Mouse (Mus musculus) left cerebral cortex, adult 11 months (tissue): ENCODE results near the gene Gas7.

Experiments used
- DNase-seq: peaks from one replicate; pipeline ENCODE4 v3.0.0; 2022; ENCODE audit warnings: low spot score

The Gas7 gene

GRCm38 (mm10) chr11:67454874-67455526 lies at the start of gene Gas7:
Gene Gas7 (plus strand): TSS chr11:67455437.
- no peak for DNase-seq

- no peak for DNase-seq
These were observed 40.8 kb upstream of the Gas7 start for GRCm38 (mm10) chr11:67414346-67414940.

DNA sequence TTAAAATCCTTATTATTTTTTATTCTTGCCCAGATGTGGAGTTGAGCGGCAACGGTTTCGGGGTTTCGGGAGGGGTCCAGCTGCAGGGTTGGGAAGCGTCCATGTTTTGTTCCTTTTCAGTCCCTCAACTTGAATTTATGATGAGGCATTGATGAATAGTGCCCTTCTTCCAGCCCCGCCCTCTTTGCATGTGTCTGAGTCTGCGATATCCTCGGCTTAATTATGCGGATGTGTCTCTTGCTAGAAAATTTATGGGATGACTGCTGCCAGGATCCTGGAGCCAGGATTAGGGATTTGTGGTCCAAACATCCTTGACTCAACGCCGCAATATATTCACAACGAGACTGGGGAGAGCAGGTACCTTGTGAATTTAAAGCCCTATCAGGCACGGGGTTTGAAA lies 31.7 kb upstream of the Gas7 start:
- no peak for DNase-seq

DNA sequence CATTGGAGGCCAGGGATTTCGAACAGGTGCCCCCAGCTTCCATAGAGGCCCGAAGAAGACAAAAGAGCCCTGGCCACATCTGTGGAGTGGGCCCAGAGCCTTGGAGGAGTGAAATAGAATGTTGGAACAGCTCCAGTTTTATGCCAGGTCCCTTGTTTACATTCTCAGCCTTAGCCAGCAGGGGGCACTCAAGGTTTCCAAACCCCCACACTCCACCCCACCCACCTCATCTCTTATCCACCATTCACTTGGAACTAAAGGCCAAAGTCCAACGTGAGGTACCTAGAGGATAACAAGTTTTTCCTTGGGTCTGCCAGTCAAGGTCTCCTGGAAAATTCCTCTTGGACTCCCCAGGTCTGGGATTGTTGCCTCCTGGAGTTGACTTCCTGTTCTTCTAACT lies 27.0 kb upstream of the Gas7 start:
- DNase-seq: no peak

DNA sequence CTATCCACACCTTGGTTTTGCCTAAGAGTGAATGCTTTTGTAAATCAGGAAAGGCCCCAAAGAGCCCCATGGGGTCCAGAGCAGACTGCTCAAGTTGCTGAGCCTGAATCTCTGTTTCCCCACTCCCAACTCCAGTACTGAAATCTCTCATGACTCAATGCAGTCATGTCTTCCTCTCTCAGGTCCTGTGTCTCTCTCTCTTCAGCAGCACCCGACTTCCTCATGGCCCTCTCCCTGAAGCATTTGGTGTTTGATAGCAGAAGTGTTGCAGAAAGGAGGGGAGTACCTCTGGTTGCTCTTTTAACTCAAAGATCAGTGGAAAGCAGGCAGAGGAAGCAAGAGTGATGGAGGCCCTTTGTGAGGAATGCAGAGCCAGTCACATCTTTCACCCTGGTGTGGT lies 25.4 kb upstream of the Gas7 start:
- DNase-seq: no peak

- no peak for DNase-seq
These were observed 24.1 kb upstream of the Gas7 start for GRCm38 (mm10) chr11:67431116-67431645.

- DNase-seq: no peak
These were observed 23.4 kb upstream of the Gas7 start for GRCm38 (mm10) chr11:67431864-67432263.

DNA sequence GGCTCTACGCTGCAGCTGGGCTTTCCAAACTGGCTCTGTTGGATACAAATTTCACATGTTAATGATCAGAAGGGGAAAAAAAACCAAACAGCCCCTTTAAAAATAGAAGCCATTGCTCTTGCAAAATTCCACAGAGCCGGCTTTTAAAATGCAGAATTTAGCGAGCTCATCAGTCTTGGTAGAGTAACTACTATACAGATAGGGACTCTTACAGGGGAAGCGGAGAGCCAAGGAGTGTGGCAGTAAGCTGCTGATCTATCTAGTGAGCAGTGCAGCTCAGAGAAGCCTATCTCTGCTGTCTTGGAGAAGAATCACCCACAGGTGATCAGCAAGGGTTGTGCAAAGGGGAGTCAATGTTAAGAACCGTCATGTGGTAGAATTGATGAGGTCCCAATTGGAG lies 21.5 kb upstream of the Gas7 start:
- DNase-seq: no peak

GRCm38 (mm10) chr11:67438746-67439145 lies 16.5 kb upstream of the Gas7 start:
- no peak for DNase-seq

DNA sequence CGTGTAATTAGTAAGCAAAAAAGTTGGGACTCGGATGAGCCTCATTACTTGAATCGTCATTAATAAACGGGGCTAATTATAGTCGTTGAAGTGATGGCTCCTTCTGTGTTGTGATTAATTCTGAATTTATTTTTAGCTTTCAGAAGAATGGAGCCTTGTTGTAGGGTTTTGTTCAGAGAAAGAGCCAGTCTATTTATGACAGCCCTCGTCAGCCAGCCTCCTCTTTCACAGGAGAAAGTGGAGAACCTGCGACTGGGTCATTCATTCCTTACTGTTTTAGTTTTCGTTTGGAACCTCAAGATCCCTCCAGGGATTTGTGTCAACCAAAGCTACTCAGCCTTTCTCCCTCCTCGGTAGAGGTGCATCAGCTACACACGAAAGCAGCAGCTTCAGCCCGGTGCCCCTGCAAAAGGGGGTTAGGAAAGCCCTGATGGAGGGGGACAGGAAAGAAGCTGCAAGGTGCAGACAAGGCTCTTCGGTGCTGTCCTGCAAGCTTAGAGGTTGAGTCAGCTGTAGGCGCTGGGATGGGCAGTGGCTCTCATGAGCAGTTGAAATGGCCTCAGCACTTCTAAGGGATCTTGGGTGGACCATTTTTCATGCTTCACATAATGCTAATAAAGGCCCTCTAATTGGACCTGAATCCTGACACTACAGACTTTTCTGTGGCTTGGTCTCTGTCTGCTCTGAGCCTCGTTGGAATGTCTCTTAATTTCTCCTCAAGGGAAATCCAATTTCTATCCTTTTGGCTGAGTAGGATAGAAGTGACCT lies 10.0 kb upstream of the Gas7 start:
- no peak for DNase-seq

GRCm38 (mm10) chr11:67451525-67451924 lies 3.7 kb upstream of the Gas7 start:
- no peak for DNase-seq

DNA sequence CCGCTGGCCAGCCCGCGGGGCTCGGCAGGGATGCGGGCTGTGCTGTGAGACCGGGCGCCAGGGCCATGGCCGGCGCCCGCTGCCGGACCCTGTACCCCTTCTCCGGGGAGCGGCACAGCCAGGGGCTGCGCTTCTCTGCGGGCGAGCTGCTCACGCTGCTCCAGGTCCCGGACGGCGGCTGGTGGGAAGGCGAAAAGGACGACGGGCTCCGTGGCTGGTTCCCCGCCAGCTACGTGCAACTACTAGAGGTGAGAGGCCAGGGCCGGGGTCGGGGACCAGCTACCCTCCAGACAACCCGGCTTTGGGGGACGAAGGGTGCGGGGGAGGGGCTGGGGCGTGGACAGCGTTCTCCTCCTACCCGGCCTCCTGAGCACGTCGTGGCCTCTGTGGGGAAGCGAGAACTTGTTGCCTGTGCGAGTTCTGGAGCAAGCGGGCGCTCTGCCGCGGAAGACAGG lies 317 bp downstream of the Gas7 start:
- DNase-seq: no peak

DNA sequence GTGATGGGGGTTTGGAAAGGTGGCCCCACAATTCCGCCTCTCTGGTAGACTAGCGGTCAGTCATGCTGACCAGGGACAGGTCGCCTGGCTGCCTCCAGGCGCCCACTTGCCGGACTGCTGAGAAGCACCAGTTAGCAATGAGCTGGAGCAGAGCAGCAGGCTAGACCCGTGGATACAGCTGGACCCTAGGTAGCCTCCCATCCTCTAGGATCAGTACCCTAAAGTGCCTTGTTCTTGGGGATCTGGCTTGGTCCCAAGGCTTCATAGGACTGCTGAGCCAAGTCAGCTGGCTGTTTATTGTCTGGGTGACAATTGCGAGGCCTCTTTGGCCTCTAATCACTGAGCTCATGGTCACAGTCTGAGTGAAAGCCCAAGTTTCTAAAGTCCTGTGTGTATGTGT lies 792 bp downstream of the Gas7 start:
- no peak for DNase-seq

GRCm38 (mm10) chr11:67458171-67458570 lies 2.9 kb downstream of the Gas7 start:
- DNase-seq: no peak

DNA sequence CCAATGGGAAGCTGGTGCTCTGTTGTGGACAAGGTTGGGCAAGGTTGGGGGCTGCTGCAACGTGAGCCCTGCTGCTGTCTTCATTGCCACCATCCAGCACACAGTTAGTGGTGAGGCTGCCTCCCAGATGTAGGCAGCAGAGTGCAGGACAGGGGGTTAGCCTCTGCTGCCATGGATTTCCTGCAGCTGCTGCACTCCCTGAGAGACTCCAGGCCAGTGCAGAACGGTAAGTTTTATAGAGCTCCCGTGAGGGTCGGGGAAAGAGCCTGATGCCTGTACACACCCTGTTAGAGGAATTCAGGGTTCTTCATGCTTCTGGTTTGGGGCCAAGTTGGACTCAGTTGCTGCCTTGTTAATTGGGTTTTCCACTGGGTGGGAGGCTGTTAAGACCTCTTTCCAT lies 11.9 kb downstream of the Gas7 start:
- no peak for DNase-seq

DNA sequence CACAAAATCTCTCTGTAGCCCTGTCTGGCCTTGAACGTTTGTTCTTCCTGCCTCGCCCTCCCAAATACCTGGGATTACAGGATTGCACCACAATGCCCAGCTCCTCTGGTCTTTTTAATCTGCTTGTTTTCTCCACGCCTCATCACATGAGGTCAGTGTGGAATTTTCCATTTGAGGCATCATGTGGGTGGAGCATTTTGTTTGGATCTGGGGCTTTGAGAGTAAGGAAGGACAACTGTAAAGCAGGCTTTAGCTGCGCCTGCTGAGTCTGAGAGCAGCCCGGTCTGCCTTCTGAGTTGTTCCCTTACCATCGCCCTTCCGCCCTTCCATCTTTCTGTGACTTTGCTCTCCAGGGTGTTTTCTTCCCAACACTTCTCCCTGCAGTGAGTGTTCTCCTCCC lies 13.6 kb downstream of the Gas7 start:
- DNase-seq: no peak

DNA sequence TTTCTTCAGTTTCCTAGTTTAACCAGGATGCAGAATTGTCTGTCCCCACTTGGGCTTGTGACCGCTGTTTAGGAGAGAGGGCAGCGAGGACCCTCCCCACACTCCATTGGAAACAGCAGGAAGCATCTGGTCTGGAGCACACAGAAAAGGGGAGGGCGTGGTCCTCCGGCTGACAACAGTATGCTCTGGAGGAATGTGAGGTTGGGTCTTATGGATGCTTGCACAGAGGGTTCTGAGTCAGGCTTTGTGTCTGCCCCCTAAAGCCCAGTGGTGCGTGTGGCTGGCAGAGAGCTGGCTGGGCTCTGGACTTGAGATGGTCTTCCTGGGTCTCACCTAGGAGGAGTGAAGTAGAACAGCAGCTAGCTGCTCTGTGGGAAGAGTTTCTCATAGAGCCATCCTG lies 19.4 kb downstream of the Gas7 start:
- no peak for DNase-seq

DNA sequence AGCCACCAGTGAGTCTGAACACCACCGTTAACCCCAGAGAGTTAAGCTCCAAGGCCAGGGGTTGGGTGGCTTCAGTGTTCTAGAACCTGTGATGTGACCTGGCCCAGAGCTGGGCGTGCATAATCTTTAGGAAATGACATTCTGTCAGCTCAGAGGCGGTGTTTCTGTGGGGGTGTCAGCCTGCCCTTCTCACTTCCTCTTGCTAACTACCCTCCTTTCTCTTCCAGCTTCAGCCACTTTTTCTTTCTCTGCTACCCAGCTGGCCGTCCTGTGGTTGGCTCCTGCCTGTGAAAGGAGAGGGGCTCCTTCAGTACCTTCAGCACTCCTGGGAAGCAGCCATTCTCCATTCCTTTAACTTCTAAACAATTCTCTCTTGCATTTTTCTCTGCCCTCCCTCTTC lies 24.3 kb downstream of the Gas7 start:
- DNase-seq: no peak

- DNase-seq: no peak
These were observed 25.1 kb downstream of the Gas7 start for GRCm38 (mm10) chr11:67480204-67480956.

DNA sequence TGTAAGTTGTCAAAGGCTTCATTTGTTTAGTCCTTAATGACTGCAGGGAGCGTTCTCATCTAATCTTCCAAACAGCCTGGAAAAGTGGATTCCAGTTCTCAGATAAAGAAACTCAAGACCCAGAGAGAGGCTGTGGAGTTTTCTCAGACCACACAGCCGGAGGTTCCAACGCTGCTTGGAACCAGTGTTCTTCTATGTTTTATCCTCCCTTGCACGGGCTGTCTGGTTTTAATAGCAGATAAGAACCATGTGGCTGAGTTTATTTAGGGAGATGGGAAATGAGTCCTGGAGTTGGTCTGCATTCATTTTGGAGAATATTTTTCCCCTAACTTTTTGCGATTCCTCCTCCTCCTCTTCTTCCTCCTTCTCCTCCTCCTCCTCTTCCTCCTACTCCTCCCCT lies 26.5 kb downstream of the Gas7 start:
- DNase-seq: no peak

GRCm38 (mm10) chr11:67482217-67482760 lies 27.1 kb downstream of the Gas7 start:
- no peak for DNase-seq

DNA sequence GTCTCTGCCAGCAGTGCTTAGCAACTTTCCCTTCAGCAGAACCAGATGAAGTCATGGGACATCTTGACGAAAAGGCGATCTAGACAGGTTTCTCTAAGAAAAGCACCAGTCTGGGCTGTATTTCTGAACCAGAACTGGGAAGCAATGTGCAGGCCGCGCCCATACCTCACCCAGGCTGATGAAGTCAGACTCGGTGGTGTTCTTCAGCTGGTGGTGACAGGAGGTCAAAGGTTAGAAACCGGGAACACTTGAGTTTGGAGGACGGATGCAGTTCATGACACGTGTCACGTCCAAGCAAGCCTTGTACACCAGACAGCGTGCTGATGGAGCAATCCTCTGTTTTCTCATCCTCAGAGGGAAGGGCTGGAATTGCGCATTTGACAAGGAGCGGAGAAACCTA lies 32.9 kb downstream of the Gas7 start:
- DNase-seq: no peak
